ENCODE assay signal across 10 mouse cellular contexts in genomic region chr1:79832719-79833404, GRCm38 (mm10). TPM values are rescaled to one million over a fixed set of nuclear protein-coding genes. Genes with fewer than 3 reads are reported as not detected.
DNase-seq lines count a peak whose midpoint lies in the region; ATAC-seq and TF ChIP-seq lines count a peak whose summit lies in the region.
"Had no signal": no experiment of that assay in that cellular context is flagged by ENCODE, and none has a peak within 500 bp of the region (broad histone marks: within the 10 kb centered on the region; RNA-seq: fewer than 3 reads in every experiment).

No protein-coding gene starts in this region.

- no peak overlapping the region for H3K4me3 ChIP-seq in embryonic facial prominence, embryonic 10.5 days
- H3K4me3 ChIP-seq in hindbrain, embryonic 12.5 days, result no peak overlapping the region
- H3K4me3 ChIP-seq in midbrain, embryonic 13.5 days (replicated peaks), result no peak overlapping the region
- H3K4me3 ChIP-seq in heart, adult 2 months, result no peak overlapping the region
- H3K4me3 ChIP-seq: myocyte had no signal

- 81% methylated on average over 16 of the region's 16 CpGs for WGBS in embryonic facial prominence, embryonic 10.5 days
- 64% methylated on average over 16 of the region's 16 CpGs for WGBS in hindbrain, embryonic 12.5 days
- WGBS in midbrain, embryonic 13.5 days, result 57% methylated on average over 16 of the region's 16 CpGs
- WGBS in heart, adult 2 months, result 76% methylated on average over 16 of the region's 16 CpGs

- no peaks in the 10 kb centered on the region for H3K9me3 ChIP-seq in embryonic facial prominence, embryonic 10.5 days
- 0 out of 2 replicates have a peak, but pooled peaks cover 2% of the 10 kb centered on the region for H3K9me3 ChIP-seq in hindbrain, embryonic 12.5 days (replicated peaks)
- H3K9me3 ChIP-seq in midbrain, embryonic 13.5 days, result no peaks in the 10 kb centered on the region

- no peak overlapping the region for H3K27ac ChIP-seq in embryonic facial prominence, embryonic 10.5 days (replicated peaks)
- 0 out of 2 replicates have a peak overlapping the region, but pooled peaks have one; percentile 35 for H3K27ac ChIP-seq in hindbrain, embryonic 12.5 days
- peak overlapping the region; percentile 25; the same call in 1 of the 2 replicates for H3K27ac ChIP-seq in midbrain, embryonic 13.5 days
- no peak overlapping the region for H3K27ac ChIP-seq in heart, adult 2 months

- no peak overlapping the region for H3K9ac ChIP-seq in hindbrain, embryonic 12.5 days
- H3K9ac ChIP-seq in midbrain, embryonic 13.5 days (replicated peaks), result no peak overlapping the region
- no peak overlapping the region for H3K9ac ChIP-seq in heart, adult 2 months (ENCODE audit: low read depth, low read length)

- peaks cover 9% of the 10 kb centered on the region; the same call in 1 of the 2 replicates for H3K36me3 ChIP-seq in embryonic facial prominence, embryonic 10.5 days (replicated peaks)
- H3K36me3 ChIP-seq in hindbrain, embryonic 12.5 days, result no peaks in the 10 kb centered on the region
- no peaks in the 10 kb centered on the region for H3K36me3 ChIP-seq in midbrain, embryonic 13.5 days
- H3K36me3 ChIP-seq in heart, adult 2 months (ENCODE audit: control insufficient read depth, insufficient read depth, low read length), result no peaks in the 10 kb centered on the region

- peak; percentile 29 for DNase-seq in kidney, postnatal 10 days
- no peak for DNase-seq in kidney, postnatal 14 days
- peak; percentile 12 for DNase-seq in embryonic facial prominence, embryonic 10.5 days (ENCODE audit: low spot score)
- DNase-seq in heart, adult 2 months, result no peak
- no peak for DNase-seq in spleen, postnatal 36 days (ENCODE audit: low spot score in 2 of 2)
- no peak for DNase-seq in ovary, adult 18-20 months (ENCODE audit: low spot score)
- DNase-seq: heart, postnatal 4 days had no signal

- no peak for TF ChIP-seq CTCF in heart, adult 2 months (IDR thresholded peaks at IDR 0.05)

- no peak overlapping the region for H3K4me2 ChIP-seq in hindbrain, embryonic 12.5 days (replicated peaks)
- H3K4me2 ChIP-seq in midbrain, embryonic 13.5 days (replicated peaks), result no peak overlapping the region

- H3K79me2 ChIP-seq in heart, adult 2 months (replicated peaks; ENCODE audit: control insufficient read depth, insufficient read depth, low read length), result no peaks in the 10 kb centered on the region

- peak; percentile 92 for ATAC-seq in hindbrain, embryonic 12.5 days (ENCODE audit: low FRiP score)
- ATAC-seq in midbrain, embryonic 13.5 days, result peak; percentile 92

- TF ChIP-seq POLR2A in heart, adult 2 months (IDR thresholded peaks at IDR 0.05; ENCODE audit: insufficient read depth, low read depth, low read length), result no peak

- H3K4me1 ChIP-seq in embryonic facial prominence, embryonic 10.5 days, result 0 out of 2 replicates have a peak, but pooled peaks cover 4% of the 10 kb centered on the region
- no peaks in the 10 kb centered on the region for H3K4me1 ChIP-seq in hindbrain, embryonic 12.5 days
- H3K4me1 ChIP-seq in midbrain, embryonic 13.5 days (replicated peaks), result peaks cover 10% of the 10 kb centered on the region
- no peaks in the 10 kb centered on the region for H3K4me1 ChIP-seq in heart, adult 2 months (ENCODE audit: control insufficient read depth, insufficient read depth, low read length)

- no peak for TF ChIP-seq EP300 in heart, adult 2 months (IDR thresholded peaks at IDR 0.05; ENCODE audit: insufficient read depth, low read depth, low read length)

- intact Hi-C loops in heart, adult 2 months (cut with DNase I), result no loop called here

- H3K27me3 ChIP-seq in embryonic facial prominence, embryonic 10.5 days (replicated peaks; ENCODE audit: low read depth, poor library complexity, severe bottlenecking), result no peaks in the 10 kb centered on the region
- no peaks in the 10 kb centered on the region for H3K27me3 ChIP-seq in hindbrain, embryonic 12.5 days
- H3K27me3 ChIP-seq in midbrain, embryonic 13.5 days, result no peaks in the 10 kb centered on the region
- no peaks in the 10 kb centered on the region for H3K27me3 ChIP-seq in heart, adult 2 months (ENCODE audit: control insufficient read depth, insufficient read depth, low read length)

RNA-seq across cellular contexts. Expression of gene Serpine2, which starts 28.1 kb away (rescaled TPM):
- 77.5 and 101 TPM in 2 replicates for polyA plus RNA-seq in embryonic facial prominence, embryonic 10.5 days (2016; fragmentation: Nextera tagmentation; extraction: Ambion mirVana)
- polyA plus RNA-seq in hindbrain, embryonic 12.5 days (2016; fragmentation: Nextera tagmentation; extraction: Ambion mirVana), result 156 and 157 TPM in 2 replicates
- polyA plus RNA-seq in midbrain, embryonic 13.5 days (2015; fragmentation: Nextera tagmentation; extraction: Ambion mirVana), result 106 and 116 TPM in 2 replicates
- 10 to 100 TPM; 18.1 to 24.9 TPM for total RNA-seq in heart, adult 2 months (2021)
- 28.4 and 40.6 TPM in 2 replicates for polyA plus RNA-seq in heart, adult 2 months (2012; rRNA removed)

RNA-seq across cellular contexts. Expression of gene Wdfy1, which starts 56.9 kb away (rescaled TPM):
- 32.4 and 34.4 TPM in 2 replicates for polyA plus RNA-seq in embryonic facial prominence, embryonic 10.5 days (2016; fragmentation: Nextera tagmentation; extraction: Ambion mirVana)
- 66.0 and 68.5 TPM in 2 replicates for polyA plus RNA-seq in hindbrain, embryonic 12.5 days (2016; fragmentation: Nextera tagmentation; extraction: Ambion mirVana)
- 113 and 118 TPM in 2 replicates for polyA plus RNA-seq in midbrain, embryonic 13.5 days (2015; fragmentation: Nextera tagmentation; extraction: Ambion mirVana)
- total RNA-seq in heart, adult 2 months (2021), result 10 to 100 TPM; 14.0 to 14.9 TPM
- 15.8 and 23.5 TPM in 2 replicates for polyA plus RNA-seq in heart, adult 2 months (2012; rRNA removed)

RNA-seq across cellular contexts. Expression of gene Mrpl44, which starts 57.0 kb away (rescaled TPM):
- 60.6 and 61.1 TPM in 2 replicates for polyA plus RNA-seq in embryonic facial prominence, embryonic 10.5 days (2016; fragmentation: Nextera tagmentation; extraction: Ambion mirVana)
- 47.6 and 48.2 TPM in 2 replicates for polyA plus RNA-seq in hindbrain, embryonic 12.5 days (2016; fragmentation: Nextera tagmentation; extraction: Ambion mirVana)
- 51.9 and 54.5 TPM in 2 replicates for polyA plus RNA-seq in midbrain, embryonic 13.5 days (2015; fragmentation: Nextera tagmentation; extraction: Ambion mirVana)
- 10 to 100 TPM; 61.5 to 66.6 TPM for total RNA-seq in heart, adult 2 months (2021)
- polyA plus RNA-seq in heart, adult 2 months (2012; rRNA removed), result 29.4 and 34.1 TPM in 2 replicates

Comparison
In these comparisons a context has a peak if more than half of its experiments do, and no peak if none do; other contexts are left out.
1. DNase-seq: peak in kidney, postnatal 10 days (single experiment) and embryonic facial prominence, embryonic 10.5 days (single experiment); none in kidney, postnatal 14 days (single experiment), heart, adult 2 months (0 of 2), spleen, postnatal 36 days (0 of 2) and ovary, adult 18-20 months (single experiment).
2. H3K27ac ChIP-seq: peak in hindbrain, embryonic 12.5 days (single experiment) and midbrain, embryonic 13.5 days (single experiment); none in embryonic facial prominence, embryonic 10.5 days (single experiment) and heart, adult 2 months (single experiment).